Mouse (Mus musculus): ENCODE data around the gene 4930412O13Rik. TPM values are rescaled to one million over a fixed set of nuclear protein-coding genes. Genes with fewer than 3 reads are reported as not detected.

Gene 4930412O13Rik
- polyA plus RNA-seq, 1 experiment: 2.6 TPM

DNA sequence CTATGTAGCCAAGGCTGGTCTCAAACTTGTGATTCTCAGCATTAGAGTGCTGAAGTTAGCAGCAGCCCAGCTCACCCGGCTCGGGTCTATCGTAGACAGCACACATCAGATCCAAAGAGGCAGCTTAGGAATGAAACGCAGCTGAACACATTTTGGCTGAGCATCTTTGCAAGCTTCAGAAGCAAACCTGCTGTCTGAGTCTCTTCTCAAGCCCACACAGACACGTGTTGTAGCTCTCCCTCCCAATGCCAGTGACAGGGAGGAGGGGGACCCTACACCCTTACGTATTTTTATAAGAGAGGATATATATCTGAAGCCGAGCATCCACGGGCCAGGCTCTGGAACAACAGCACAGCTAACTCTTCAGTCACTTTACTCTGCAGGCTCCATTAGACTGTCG, 36.5 kb downstream of the 4930412O13Rik start:
- TF ChIP-seq POLR2A (IDR thresholded peaks at IDR 0.05; ENCODE audit: borderline replicate concordance, extremely low read depth, insufficient read depth, insufficient read length, poor library complexity, severe bottlenecking) (no peak), CTCF (IDR thresholded peaks at IDR 0.05; ENCODE audit: borderline replicate concordance, extremely low read depth, insufficient read depth, insufficient read length) (no peak)
- no peak for DNase-seq (ENCODE audit: low read depth)

DNA sequence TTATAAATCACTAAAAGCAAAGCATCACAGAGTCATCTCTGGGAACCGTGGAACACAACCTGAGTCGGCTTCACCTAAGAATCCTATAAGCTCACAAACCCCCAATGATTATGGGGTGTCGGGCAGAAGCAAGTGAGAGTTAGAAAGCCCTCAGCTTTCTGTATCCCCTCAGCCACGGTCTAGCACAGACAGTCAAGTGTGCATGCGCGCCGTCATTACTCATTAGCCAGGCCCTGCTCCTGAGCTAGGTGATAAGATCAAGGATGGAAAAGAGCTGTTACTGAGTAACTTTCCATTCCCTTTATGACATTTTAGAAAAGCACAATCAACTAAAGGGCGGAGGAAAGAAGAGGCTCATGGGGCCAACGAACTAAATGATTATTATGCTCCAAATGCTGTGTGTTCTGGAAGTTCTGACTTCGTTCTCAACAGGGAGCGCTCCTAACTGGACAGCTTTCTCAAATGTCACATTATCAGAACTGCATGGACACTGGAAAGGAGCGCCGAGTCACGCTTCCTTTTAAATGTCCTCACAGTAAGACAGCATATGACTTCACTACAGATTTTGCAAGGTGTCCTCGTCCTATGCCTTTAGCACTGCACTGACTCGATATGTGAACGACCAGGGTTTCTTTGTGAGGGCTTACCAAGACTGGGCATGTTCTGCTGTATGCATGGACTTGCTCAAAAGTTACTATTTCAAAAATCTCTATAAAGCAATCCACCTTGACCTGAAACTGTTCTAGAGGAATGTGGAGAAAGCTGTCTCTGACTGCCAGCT, 37.8 kb downstream of the 4930412O13Rik start:
- TF ChIP-seq POLR2A (IDR thresholded peaks at IDR 0.05; ENCODE audit: borderline replicate concordance, extremely low read depth, insufficient read depth, insufficient read length, poor library complexity, severe bottlenecking): no peak
- no peak for TF ChIP-seq CTCF (IDR thresholded peaks at IDR 0.05; ENCODE audit: borderline replicate concordance, extremely low read depth, insufficient read depth, insufficient read length)
- DNase-seq (ENCODE audit: low read depth): no peak

DNA sequence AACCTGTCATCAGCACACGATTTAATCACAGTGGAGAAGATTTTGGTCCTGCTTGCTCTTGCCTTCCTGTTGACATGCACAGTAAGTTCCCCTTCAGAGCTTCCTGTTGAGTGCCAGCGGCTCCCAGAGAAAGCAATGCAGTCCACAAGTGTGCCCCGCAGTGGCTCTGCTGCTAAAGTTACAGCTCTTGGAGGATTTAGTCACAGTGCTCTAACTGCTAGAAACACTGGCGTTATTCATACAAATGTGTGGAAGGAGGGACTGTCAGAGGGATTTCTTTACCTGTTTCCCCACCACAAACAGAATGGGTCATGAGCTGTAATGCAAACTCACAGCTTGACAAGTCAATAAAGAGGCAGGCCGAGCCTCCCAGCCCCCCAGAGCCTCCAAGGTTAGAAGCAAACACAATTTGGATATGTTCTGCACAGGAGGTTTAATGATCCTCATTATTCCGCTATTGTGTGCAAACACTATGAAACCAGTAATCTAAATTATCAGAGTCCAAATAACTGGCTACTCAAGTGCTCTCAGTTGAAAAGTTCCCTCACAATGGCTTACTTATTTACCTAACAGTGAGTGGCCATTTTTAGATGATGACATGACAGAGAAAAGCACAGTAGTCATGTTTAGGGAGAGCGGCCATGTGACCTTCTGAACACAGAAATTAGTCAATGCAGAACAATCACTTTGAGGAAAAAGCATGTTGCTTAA, 45.3 kb downstream of the 4930412O13Rik start:
- no peak for TF ChIP-seq POLR2A (IDR thresholded peaks at IDR 0.05; ENCODE audit: borderline replicate concordance, extremely low read depth, insufficient read depth, insufficient read length, poor library complexity, severe bottlenecking)
- no peak for TF ChIP-seq CTCF (IDR thresholded peaks at IDR 0.05; ENCODE audit: borderline replicate concordance, extremely low read depth, insufficient read depth, insufficient read length)
- peak; percentile 60 for DNase-seq (ENCODE audit: low read depth)

DNA sequence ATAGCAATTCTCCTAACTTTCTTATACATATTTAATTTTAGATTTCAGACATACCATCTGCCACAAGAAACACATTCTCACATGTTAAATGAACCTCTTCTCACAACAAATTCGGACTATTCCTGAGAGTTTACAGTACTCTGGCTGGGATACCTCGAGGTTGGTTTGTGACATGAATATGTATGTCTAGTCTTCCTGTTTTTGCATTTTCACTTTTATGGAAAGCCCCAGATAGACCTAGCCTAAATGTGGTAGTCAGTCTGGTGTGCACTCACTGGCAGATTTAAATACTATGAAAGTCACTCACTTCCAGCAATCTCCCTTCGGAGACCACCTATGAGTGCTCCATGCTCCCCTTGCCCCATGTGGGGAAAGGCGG, 45.8 kb downstream of the 4930412O13Rik start:
- no peak for DNase-seq (ENCODE audit: low read depth)
- TF ChIP-seq POLR2A (IDR thresholded peaks at IDR 0.05; ENCODE audit: borderline replicate concordance, extremely low read depth, insufficient read depth, insufficient read length, poor library complexity, severe bottlenecking): no peak
- TF ChIP-seq CTCF (IDR thresholded peaks at IDR 0.05; ENCODE audit: borderline replicate concordance, extremely low read depth, insufficient read depth, insufficient read length): no peak

Other genes starting within 250 kb of the 4930412O13Rik start
- gene 9230102O04Rik, start 8.3 kb downstream of the 4930412O13Rik start, polyA plus RNA-seq (2012; rRNA removed): 1.0 and 1.3 TPM in 2 replicates
- gene Gata3, start 8.8 kb downstream of the 4930412O13Rik start, polyA plus RNA-seq (2012; rRNA removed): 12.4 and 29.4 TPM in 2 replicates
- gene Taf3, start 167.3 kb downstream of the 4930412O13Rik start, polyA plus RNA-seq (2012; rRNA removed): 8.0 and 12.3 TPM in 2 replicates
- gene Atp5c1, start 199.3 kb downstream of the 4930412O13Rik start, polyA plus RNA-seq (2012; rRNA removed): 334 and 357 TPM in 2 replicates
- 15.9 and 17.8 TPM in 2 replicates for gene Kin, start 199.3 kb downstream of the 4930412O13Rik start, polyA plus RNA-seq (2012; rRNA removed)